ENCODE assay signal across 10 mouse cellular contexts in genomic region chr3:101709379-101709970, GRCm38 (mm10).
DNase-seq lines count a peak whose midpoint lies in the region; ATAC-seq and TF ChIP-seq lines count a peak whose summit lies in the region.
"Had no signal": no experiment of that assay in that cellular context is flagged by ENCODE, and none has a peak within 500 bp of the region (broad histone marks: within the 10 kb centered on the region; RNA-seq: fewer than 3 reads in every experiment).

No protein-coding gene starts in this region.

- TF ChIP-seq POLR2A in lung, adult 2 months (IDR thresholded peaks at IDR 0.05; ENCODE audit: borderline replicate concordance, extremely low read depth, low read depth, low read length) = no peak

- TF ChIP-seq EP300 in heart, postnatal 0 days (IDR thresholded peaks at IDR 0.05; ENCODE audit: low read depth) = peak; percentile 65
- TF ChIP-seq EP300 in liver, postnatal 0 days (IDR thresholded peaks at IDR 0.05; ENCODE audit: low read depth) = no peak

- no peak overlapping the region for H3K4me2 ChIP-seq in heart, postnatal 0 days (ENCODE audit: low read depth, low read length)
- no peak overlapping the region for H3K4me2 ChIP-seq in liver, postnatal 0 days (ENCODE audit: low read depth, low read length)

- H3K27ac ChIP-seq in heart, postnatal 0 days (ENCODE audit: low read depth) = peak overlapping the region; percentile 64
- H3K27ac ChIP-seq in liver, postnatal 0 days (ENCODE audit: low read depth) = no peak overlapping the region

- DNase-seq in ZHBTc4 (ENCODE audit: low read depth, low spot score) = peak; percentile 25
- peak; percentile 71 for DNase-seq in adrenal gland, postnatal 14 days
- DNase-seq in heart, postnatal 0 days (ENCODE audit: low spot score) = peak; percentile 84
- peak; percentile 53 for DNase-seq in kidney, postnatal 10 days
- no peak for DNase-seq in liver, postnatal 0 days
- DNase-seq in ovary, postnatal 10 days (ENCODE audit: low spot score) = no peak
- DNase-seq in right cerebral cortex, adult 18-20 months = no peak
- no peak for DNase-seq in lung, adult 2 months
- DNase-seq: thymus, postnatal 25 days had no signal

- WGBS in heart, postnatal 0 days = 31% methylated on average over 12 of the region's 12 CpGs
- 71% methylated on average over 12 of the region's 12 CpGs for WGBS in liver, postnatal 0 days (ENCODE audit: insufficient replicate concordance)
- 76% methylated on average over 12 of the region's 12 CpGs for WGBS in lung, adult 2 months

- H3K27me3 ChIP-seq in heart, postnatal 0 days (ENCODE audit: control insufficient read depth, insufficient read depth, low read length) = no peaks in the 10 kb centered on the region
- H3K27me3 ChIP-seq in liver, postnatal 0 days (ENCODE audit: insufficient read depth, low read length) = no peaks in the 10 kb centered on the region

- peak; percentile 56 for ATAC-seq in heart, postnatal 0 days (ENCODE audit: insufficient read depth, low read depth)
- ATAC-seq in liver, postnatal 0 days = no peak
- ATAC-seq: forebrain, embryonic 14.5 days had no signal

- H3K9me3 ChIP-seq in heart, postnatal 0 days (replicated peaks; ENCODE audit: control insufficient read depth, low read length) = no peaks in the 10 kb centered on the region
- H3K9me3 ChIP-seq in liver, postnatal 0 days (ENCODE audit: low read length) = no peaks in the 10 kb centered on the region

- no peaks in the 10 kb centered on the region for H3K36me3 ChIP-seq in heart, postnatal 0 days (replicated peaks; ENCODE audit: control insufficient read depth, insufficient read depth, low read length)
- H3K36me3 ChIP-seq in liver, postnatal 0 days (replicated peaks; ENCODE audit: insufficient read depth, low read length) = no peaks in the 10 kb centered on the region

- no peak overlapping the region for H3K9ac ChIP-seq in heart, postnatal 0 days (replicated peaks; ENCODE audit: low read depth, low read length)
- H3K9ac ChIP-seq in liver, postnatal 0 days (replicated peaks) = no peak overlapping the region

- no peak for TF ChIP-seq CTCF in heart, postnatal 0 days (IDR thresholded peaks at IDR 0.05; ENCODE audit: low read depth)
- TF ChIP-seq CTCF in liver, postnatal 0 days (IDR thresholded peaks at IDR 0.05; ENCODE audit: low read depth) = no peak
- TF ChIP-seq CTCF in lung, adult 2 months (IDR thresholded peaks at IDR 0.05; ENCODE audit: insufficient read depth, low read length) = no peak

- H3K4me3 ChIP-seq in heart, postnatal 0 days (ENCODE audit: low read depth, low read length) = no peak overlapping the region
- no peak overlapping the region for H3K4me3 ChIP-seq in liver, postnatal 0 days (ENCODE audit: low read depth, low read length)
- H3K4me3 ChIP-seq in lung, adult 2 months (replicated peaks; ENCODE audit: extremely low read depth, low read depth, low read length) = no peak overlapping the region

- peaks cover 71% of the 10 kb centered on the region for H3K4me1 ChIP-seq in heart, postnatal 0 days (ENCODE audit: control insufficient read depth, insufficient read depth)
- peaks cover 6% of the 10 kb centered on the region; the same call in 1 of the 2 replicates for H3K4me1 ChIP-seq in liver, postnatal 0 days (ENCODE audit: insufficient read depth)
- 0 out of 2 replicates have a peak, but pooled peaks cover 3% of the 10 kb centered on the region for H3K4me1 ChIP-seq in lung, adult 2 months (ENCODE audit: control insufficient read depth, insufficient read depth, low read length)

Comparison
In these comparisons a context has a peak if more than half of its experiments do, and no peak if none do; other contexts are left out.
1. DNase-seq: peak in ZHBTc4 (single experiment), adrenal gland, postnatal 14 days (single experiment), heart, postnatal 0 days (single experiment) and kidney, postnatal 10 days (single experiment); none in liver, postnatal 0 days (single experiment), ovary, postnatal 10 days (single experiment), right cerebral cortex, adult 18-20 months (single experiment) and lung, adult 2 months (single experiment).